Mouse (Mus musculus) liver, adult (tissue): ENCODE measurements around the gene Vps37b.

ENCODE experiments used
- GATA4 ChIP-seq: IDR thresholded peaks from 2 replicates; pipeline ENCODE4 v1.6.1; 2014; ENCODE audit warnings: mild to moderate bottlenecking, low read length; ENCODE audit not compliant: insufficient replicate concordance

The Vps37b gene

GRCm38 (mm10) chr5:124031068-124031955 lies 758 bp downstream of the Vps37b start:
- TF ChIP-seq GATA4, result no peak

GRCm38 (mm10) chr5:124030386-124031067 lies 1.5 kb downstream of the Vps37b start:
- no peak for TF ChIP-seq GATA4

- TF ChIP-seq GATA4, result no peak
These were observed 2.6 kb downstream of the Vps37b start for GRCm38 (mm10) chr5:124029220-124030035.

GRCm38 (mm10) chr5:124028680-124029079 lies 3.4 kb downstream of the Vps37b start:
- TF ChIP-seq GATA4, result no peak

GRCm38 (mm10) chr5:124027702-124028470 lies 4.2 kb downstream of the Vps37b start:
- no peak for TF ChIP-seq GATA4

- TF ChIP-seq GATA4, result no peak
These were observed 5.5 kb downstream of the Vps37b start for GRCm38 (mm10) chr5:124026568-124026967.

- no peak for TF ChIP-seq GATA4
These were observed 6.3 kb downstream of the Vps37b start for GRCm38 (mm10) chr5:124025587-124026441.

- no peak for TF ChIP-seq GATA4
These were observed 6.9 kb downstream of the Vps37b start for GRCm38 (mm10) chr5:124025146-124025545.

GRCm38 (mm10) chr5:124024677-124025076 lies 7.4 kb downstream of the Vps37b start:
- TF ChIP-seq GATA4, result peak; percentile 9; the same call in 1 of the 2 replicates

- TF ChIP-seq GATA4, result peak; percentile 22; the same call in 1 of the 2 replicates
These were observed 9.7 kb downstream of the Vps37b start for GRCm38 (mm10) chr5:124022365-124022764.

- TF ChIP-seq GATA4, result no peak
These were observed 10.4 kb downstream of the Vps37b start for GRCm38 (mm10) chr5:124021701-124022100.

- no peak for TF ChIP-seq GATA4
These were observed 10.9 kb downstream of the Vps37b start for GRCm38 (mm10) chr5:124021148-124021547.

GRCm38 (mm10) chr5:124019348-124020216 lies 12.5 kb downstream of the Vps37b start:
- peak; percentile 84; the same call in 1 of the 2 replicates for TF ChIP-seq GATA4
